Mouse (Mus musculus) forebrain, embryonic 11.5 days (tissue): ENCODE measurements at regions not wholly inside any gene's neighbourhood (a gene's known extent, or its start where the extent isn't known, plus 50 kb on each side); places are given as distances from the start of the nearest gene placed in this dataset.

Experiments
- ATAC-seq: fragments of 200-750 bp; cut with Nextera tagmentation; replicated peaks from 2 replicates; pipeline ENCODE4 v1.8.0; 2017; ENCODE audit warnings: moderate TSS enrichment; ENCODE audit not compliant: low FRiP score
- DNase-seq: peaks from one replicate; pipeline ENCODE4 v3.0.0-alpha.2; 2017; ENCODE audit warnings: low spot score
- H3K27ac ChIP-seq: fragments of 300-500 bp; sonication (generic); 2 replicates; pipeline ENCODE4 v1.5.1; 2014; ENCODE audit warnings: low read depth, low read length
- H3K27me3 ChIP-seq: fragments of 300-500 bp; sonication (generic); 2 replicates; pipeline ENCODE4 v1.6.1; 2014; ENCODE audit warnings: mild to moderate bottlenecking, low read length, mixed read lengths; ENCODE audit not compliant: control insufficient read depth, insufficient read depth
- H3K36me3 ChIP-seq: fragments of 300-500 bp; sonication (generic); 2 replicates; pipeline ENCODE4 v1.6.1; 2014; ENCODE audit warnings: mild to moderate bottlenecking, low read length, moderate library complexity, mixed read lengths; ENCODE audit not compliant: control insufficient read depth, insufficient read depth
- H3K4me1 ChIP-seq: fragments of 300-500 bp; sonication (generic); replicated peaks from 2 replicates; pipeline ENCODE4 v1.6.1; 2014; ENCODE audit warnings: low read length, mixed read lengths; ENCODE audit not compliant: control insufficient read depth, insufficient read depth
- H3K4me2 ChIP-seq: fragments of 300-500 bp; sonication (generic); 2 replicates; pipeline ENCODE4 v1.6.1; 2014; ENCODE audit warnings: low read depth, mild to moderate bottlenecking, low read length, moderate library complexity, mixed read lengths; ENCODE audit not compliant: severe bottlenecking
- H3K4me3 ChIP-seq: fragments of 300-500 bp; sonication (generic); 2 replicates; pipeline ENCODE4 v1.5.1; 2014; ENCODE audit warnings: low read depth, low read length
- H3K9ac ChIP-seq: fragments of 300-500 bp; sonication (generic); 2 replicates; pipeline ENCODE4 v1.6.1; 2014; ENCODE audit warnings: low read length
- H3K9me3 ChIP-seq: fragments of 300-500 bp; sonication (generic); 2 replicates; pipeline ENCODE4 v1.6.1; 2016; ENCODE audit warnings: low read length, mixed read lengths; ENCODE audit not compliant: control insufficient read depth
- whole genome bisulfite sequencing: fragments of 180-500 bp; shearing (Covaris S2); extraction: QIAGEN DNeasy Blood & Tissue Kit; methylation state at CpG from one replicate; pipeline ENCODE4 v1.1.7; 2014; 5-methylcytosine and 5-hydroxymethylcytosine counted together

DNA sequence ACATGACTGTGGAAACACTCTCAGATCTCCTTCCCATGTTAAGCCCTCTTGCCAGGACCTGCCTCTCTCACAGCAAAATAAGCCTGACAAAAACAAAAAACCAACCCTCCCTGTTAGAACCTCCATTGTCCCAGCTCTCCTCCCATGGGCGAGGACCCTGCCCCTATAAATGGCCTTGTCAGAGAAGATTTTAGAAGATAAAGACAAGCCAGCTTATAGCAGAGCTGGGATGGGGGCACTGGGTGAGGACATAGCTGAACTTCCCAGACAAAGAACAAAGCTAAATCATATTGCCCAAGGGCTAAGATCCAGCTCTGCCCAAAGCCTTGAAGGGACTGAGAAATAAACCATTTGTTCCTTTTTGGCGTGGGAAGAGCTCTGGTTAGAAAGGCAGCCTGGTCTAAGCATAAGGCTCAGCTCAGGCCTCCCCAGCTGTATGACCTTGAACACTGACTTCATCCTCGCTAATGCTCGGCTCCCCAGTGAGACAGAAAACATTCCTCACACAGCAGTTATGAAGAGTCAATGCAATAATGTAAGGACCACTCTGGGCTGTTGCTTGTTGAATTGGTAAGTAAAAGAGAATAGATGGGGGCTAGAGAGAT, 115.2 kb downstream of the Zfp36l2 start:
- DNase-seq (no peak), ATAC-seq (no peak)
- Histone ChIP-seq H3K9ac (no peak overlapping the region), H3K36me3 (no peaks in the 10 kb centered on the region), H3K27me3 (no peaks in the 10 kb centered on the region), H3K27ac (no peak overlapping the region), H3K4me3 (no peak overlapping the region), H3K4me2 (no peak overlapping the region), H3K4me1 (no peaks in the 10 kb centered on the region), H3K9me3 (no peaks in the 10 kb centered on the region)
- WGBS = 57% methylated on average over 4 of the region's 4 CpGs

DNA sequence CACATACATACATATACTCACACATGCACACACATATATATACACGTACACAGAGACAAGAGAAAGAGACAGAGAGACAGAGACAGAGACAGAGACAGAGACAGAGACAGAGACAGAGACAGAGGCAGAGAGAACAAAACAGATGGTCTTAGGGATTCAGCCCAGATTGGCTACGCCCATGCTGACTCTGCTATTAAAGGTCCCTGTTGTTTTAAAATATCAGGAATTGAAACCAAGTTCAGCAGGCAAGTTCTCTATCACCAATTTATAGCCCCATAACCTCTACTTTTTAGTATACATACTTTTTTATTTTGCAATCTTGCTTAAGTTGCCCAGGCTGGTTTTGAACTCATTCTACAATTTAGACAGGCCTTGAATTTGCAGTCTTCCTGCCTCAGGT, 115.9 kb downstream of the Zfp36l2 start:
- Histone ChIP-seq H3K36me3 (no peaks in the 10 kb centered on the region), H3K9ac (no peak overlapping the region), H3K4me1 (peaks cover 3% of the 10 kb centered on the region; the same call in 1 of the 2 replicates), H3K4me2 (no peak overlapping the region), H3K27me3 (no peaks in the 10 kb centered on the region), H3K27ac (no peak overlapping the region), H3K4me3 (no peak overlapping the region), H3K9me3 (no peaks in the 10 kb centered on the region)
- DNase-seq (no peak), ATAC-seq (no peak)
- WGBS = 89% methylated on average over 2 of the region's 2 CpGs

DNA sequence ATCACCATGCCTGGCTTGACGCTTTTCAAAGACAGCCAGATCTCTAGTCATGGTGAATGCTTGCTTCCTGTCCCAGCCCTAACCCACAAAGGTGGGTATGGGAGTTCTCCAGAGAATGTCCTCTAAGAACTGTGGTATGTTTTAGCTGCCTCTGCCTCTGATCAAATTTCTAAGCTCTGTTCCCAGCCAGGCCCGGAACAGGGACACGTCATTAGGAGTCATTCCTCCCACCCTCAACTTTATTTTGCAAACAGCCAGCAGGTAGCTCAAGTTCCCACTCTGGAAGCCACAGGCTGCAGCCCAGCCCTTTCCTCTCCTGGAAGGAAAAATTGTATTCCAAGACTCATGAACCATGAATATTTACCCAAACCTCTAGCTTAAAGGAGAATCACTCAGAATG, 117.2 kb downstream of the Zfp36l2 start:
- Histone ChIP-seq H3K4me2 (no peak overlapping the region), H3K27me3 (no peaks in the 10 kb centered on the region), H3K4me3 (no peak overlapping the region), H3K9me3 (no peaks in the 10 kb centered on the region), H3K9ac (no peak overlapping the region), H3K27ac (no peak overlapping the region), H3K4me1 (peaks cover 3% of the 10 kb centered on the region; the same call in 1 of the 2 replicates), H3K36me3 (no peaks in the 10 kb centered on the region)
- DNase-seq (no peak), ATAC-seq (no peak)
- 91% methylated on average over 3 of the region's 3 CpGs for WGBS

DNA sequence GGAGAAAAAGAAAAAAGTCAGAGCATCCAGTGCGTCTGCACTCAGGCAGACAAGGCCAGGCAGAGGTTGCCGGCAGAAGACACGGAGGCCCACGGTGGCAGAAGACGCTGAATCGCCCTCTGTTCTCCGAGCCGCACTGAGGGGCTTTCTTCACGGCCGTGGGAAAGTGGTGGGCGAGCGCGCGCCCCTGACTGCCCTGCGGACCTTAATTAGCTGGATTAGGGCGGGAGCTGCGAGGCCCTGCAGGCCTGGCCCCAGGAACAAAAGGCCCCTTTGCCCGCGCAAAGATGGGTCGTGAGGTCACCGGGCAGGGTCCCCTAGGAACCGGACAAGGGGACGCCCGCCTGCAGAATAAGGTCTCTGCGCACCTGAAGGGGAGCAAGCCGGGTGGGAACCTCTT, 120.6 kb downstream of the Zfp36l2 start:
- H3K4me3 ChIP-seq = no peak overlapping the region
- WGBS = 12% methylated on average over 26 of the region's 26 CpGs

DNA sequence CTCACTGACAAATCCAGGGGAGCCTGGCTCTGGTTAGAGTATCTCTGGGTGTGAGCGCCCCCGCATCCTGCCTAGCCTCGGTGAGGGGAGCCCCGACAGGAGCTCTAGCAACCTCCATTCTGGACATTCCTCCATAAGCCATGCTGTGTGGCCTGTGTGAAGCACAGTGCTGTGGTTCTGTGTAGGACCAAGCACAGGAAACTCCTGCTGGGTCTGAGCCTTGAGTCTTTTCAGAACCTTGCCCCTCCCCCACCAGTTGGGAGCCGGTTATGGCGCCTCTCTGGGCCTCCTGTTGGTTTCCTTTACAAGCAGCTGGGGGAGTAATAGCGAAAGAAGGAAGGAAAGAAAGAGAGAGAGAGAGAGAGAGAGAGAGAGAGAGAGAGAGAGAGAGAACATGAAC, 124.0 kb downstream of the Zfp36l2 start:
- WGBS = 50% methylated on average over 7 of the region's 7 CpGs
- H3K4me3 ChIP-seq = no peak overlapping the region
- no peak overlapping the region for H3K4me2 ChIP-seq
- no peak overlapping the region for H3K27ac ChIP-seq
- no peaks in the 10 kb centered on the region for H3K36me3 ChIP-seq
- H3K4me1 ChIP-seq = peaks cover 6% of the 10 kb centered on the region; the same call in 1 of the 2 replicates
- H3K27me3 ChIP-seq = no peaks in the 10 kb centered on the region
- DNase-seq = no peak
- no peak for ATAC-seq
- no peaks in the 10 kb centered on the region for H3K9me3 ChIP-seq
- H3K9ac ChIP-seq = no peak overlapping the region

More for the DNA sequence above, 120.6 kb downstream of the Zfp36l2 start:
- ATAC-seq = peak; percentile 53; the same call in 1 of the 2 replicates
- Histone ChIP-seq H3K27ac (no peak overlapping the region), H3K9ac (no peak overlapping the region; the same call in 1 of the 2 replicates), H3K4me1 (peaks cover 3% of the 10 kb centered on the region; the same call in 1 of the 2 replicates), H3K4me2 (peak overlapping the region; percentile 26; the same call in 1 of the 2 replicates), H3K27me3 (no peaks in the 10 kb centered on the region), H3K9me3 (no peaks in the 10 kb centered on the region), H3K36me3 (no peaks in the 10 kb centered on the region)
- no peak for DNase-seq

DNA sequence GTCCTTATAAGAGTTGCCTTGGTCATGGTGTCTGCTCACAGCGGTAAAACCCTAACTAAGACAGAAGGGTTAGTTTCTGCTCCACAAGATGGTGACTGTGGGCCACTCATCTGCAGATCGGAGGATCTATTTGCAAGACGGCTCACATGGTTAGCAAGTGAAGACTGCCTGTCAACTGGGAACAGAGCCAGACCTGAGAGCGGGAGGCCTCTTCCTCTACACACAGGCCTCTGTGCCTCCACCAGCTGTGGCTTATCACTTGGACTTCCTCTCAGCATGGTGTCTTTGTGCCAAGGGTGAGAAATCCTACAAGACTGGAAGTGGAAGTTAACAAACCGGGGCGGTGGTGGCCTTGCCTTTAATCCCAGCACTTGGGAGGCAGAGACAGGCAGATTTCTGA, 126.1 kb downstream of the Zfp36l2 start:
- Histone ChIP-seq H3K9me3 (no peaks in the 10 kb centered on the region), H3K27ac (no peak overlapping the region), H3K4me3 (no peak overlapping the region), H3K4me1 (peaks cover 3% of the 10 kb centered on the region; the same call in 1 of the 2 replicates), H3K27me3 (no peaks in the 10 kb centered on the region), H3K4me2 (no peak overlapping the region), H3K9ac (no peak overlapping the region), H3K36me3 (no peaks in the 10 kb centered on the region)
- DNase-seq (no peak), ATAC-seq (no peak)
- 90% methylated on average over 6 of the region's 6 CpGs for WGBS

DNA sequence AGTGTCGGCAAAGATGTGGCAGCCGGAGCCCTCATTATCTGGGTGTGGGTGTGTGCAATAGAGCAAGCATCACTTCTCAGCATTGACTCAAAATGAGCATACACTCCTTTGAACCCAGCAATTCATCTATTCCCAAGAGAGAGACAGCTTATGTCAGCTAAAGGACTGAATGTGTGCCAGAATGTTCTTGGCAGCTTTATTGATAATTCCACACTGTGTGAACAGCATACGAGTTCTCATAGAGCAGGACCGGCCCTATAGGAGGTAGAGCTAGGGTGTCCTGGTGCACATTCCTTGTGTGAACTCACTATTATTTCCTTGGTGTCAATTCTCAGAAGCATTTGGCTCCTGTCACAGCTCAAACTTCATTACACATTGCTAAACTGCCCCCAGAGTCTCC, 131.3 kb downstream of the Zfp36l2 start:
- ATAC-seq (no peak), DNase-seq (no peak)
- H3K9ac ChIP-seq = no peak overlapping the region
- peaks cover 3% of the 10 kb centered on the region; the same call in 1 of the 2 replicates for H3K4me1 ChIP-seq
- H3K9me3 ChIP-seq = no peaks in the 10 kb centered on the region
- 93% methylated on average over 4 of the region's 4 CpGs for WGBS
- no peaks in the 10 kb centered on the region for H3K36me3 ChIP-seq
- H3K27ac ChIP-seq = no peak overlapping the region
- no peaks in the 10 kb centered on the region for H3K27me3 ChIP-seq
- H3K4me2 ChIP-seq = no peak overlapping the region
- H3K4me3 ChIP-seq = no peak overlapping the region

DNA sequence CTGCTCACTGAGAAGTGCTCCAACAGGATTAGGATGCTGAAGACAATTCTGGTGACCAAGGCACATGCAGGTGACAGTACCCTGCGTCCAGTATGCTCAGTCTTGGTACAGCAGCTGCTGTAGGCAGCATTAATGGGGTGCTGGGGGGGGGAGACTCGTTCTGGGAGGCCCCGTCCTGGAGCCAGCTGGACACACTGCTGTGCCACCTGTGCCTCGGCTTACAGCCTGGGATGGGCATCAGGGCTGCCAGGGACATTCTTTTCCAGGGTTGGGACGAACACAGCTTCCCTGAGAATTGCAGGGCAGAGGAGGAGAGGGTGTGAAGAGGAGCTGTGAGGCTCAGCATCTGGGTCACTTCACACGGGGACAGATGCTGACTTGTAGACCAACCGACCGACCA, 135.3 kb downstream of the Zfp36l2 start:
- Histone ChIP-seq H3K9ac (no peak overlapping the region), H3K27ac (no peak overlapping the region), H3K27me3 (no peaks in the 10 kb centered on the region), H3K4me3 (no peak overlapping the region), H3K9me3 (peaks cover 1% of the 10 kb centered on the region; the same call in 1 of the 2 replicates), H3K4me1 (no peaks in the 10 kb centered on the region), H3K4me2 (no peak overlapping the region), H3K36me3 (no peaks in the 10 kb centered on the region)
- 90% methylated on average over 8 of the region's 8 CpGs for WGBS
- DNase-seq (no peak), ATAC-seq (no peak)

DNA sequence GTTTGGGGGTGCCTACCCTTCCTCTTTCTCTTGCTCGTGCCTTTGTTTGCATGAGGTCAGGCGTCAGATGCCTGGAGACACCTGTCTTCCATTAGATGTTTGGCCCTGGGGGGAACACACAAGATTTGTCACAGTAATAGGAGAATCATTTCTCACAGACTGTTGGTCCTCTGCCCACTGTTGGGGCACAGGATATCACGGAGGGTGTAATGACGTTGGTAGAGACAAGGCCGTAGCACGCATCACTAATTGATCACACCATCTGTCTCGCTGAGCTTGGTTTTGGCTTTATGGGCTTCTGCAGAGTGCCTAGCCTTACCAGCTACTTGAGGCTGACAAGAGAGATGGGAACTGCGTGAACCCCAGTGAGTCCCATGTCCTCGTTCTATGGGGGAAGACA, 136.5 kb downstream of the Zfp36l2 start:
- no peaks in the 10 kb centered on the region for H3K36me3 ChIP-seq
- ATAC-seq (no peak), DNase-seq (no peak)
- no peaks in the 10 kb centered on the region for H3K27me3 ChIP-seq
- no peak overlapping the region for H3K27ac ChIP-seq
- peaks cover 3% of the 10 kb centered on the region; the same call in 1 of the 2 replicates for H3K9me3 ChIP-seq
- WGBS = 75% methylated on average over 9 of the region's 9 CpGs
- no peaks in the 10 kb centered on the region for H3K4me1 ChIP-seq
- H3K9ac ChIP-seq = no peak overlapping the region
- H3K4me2 ChIP-seq = no peak overlapping the region
- no peak overlapping the region for H3K4me3 ChIP-seq
